Mouse (Mus musculus) heart, adult 2 months (tissue): ENCODE data around the gene Fyn.

ENCODE experiments used
- CTCF ChIP-seq: fragments of 200-600 bp; IDR thresholded peaks from 2 replicates; pipeline ENCODE4 v1.8.1; 2022; ENCODE audit warnings: antibody characterized with exemption, mild to moderate bottlenecking, moderate library complexity
- EP300 ChIP-seq: fragments of 200-500 bp; IDR thresholded peaks from 2 replicates; pipeline ENCODE4 v1.6.1; 2011; ENCODE audit warnings: low read depth, low read length, control low read depth; ENCODE audit not compliant: insufficient read depth
- POLR2A ChIP-seq: fragments of 200-500 bp; IDR thresholded peaks from 2 replicates; pipeline ENCODE4 v1.6.1; 2011; ENCODE audit warnings: mild to moderate bottlenecking, low read depth, low read length, control low read depth; ENCODE audit not compliant: insufficient read depth

DNA sequence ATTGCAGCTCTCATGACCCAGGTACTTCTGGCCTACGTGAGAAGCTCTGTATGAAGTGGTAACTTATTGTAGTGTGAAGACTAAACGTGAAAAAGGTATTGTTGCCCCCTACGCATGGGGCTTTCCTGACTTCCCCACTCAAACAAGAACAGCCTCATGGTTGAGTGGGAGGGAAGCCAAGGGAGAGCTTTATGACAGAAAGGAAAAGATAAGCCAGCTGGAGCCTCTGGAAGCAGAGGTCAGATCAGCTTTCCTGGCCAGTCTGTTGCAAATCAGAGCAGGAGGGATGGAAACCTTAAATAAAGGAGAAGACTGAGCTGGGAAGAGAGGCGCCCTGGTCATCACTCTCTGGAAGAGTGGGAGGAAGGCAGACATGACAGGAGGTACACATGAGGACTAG, 200.3 kb downstream of the Fyn start:
- TF ChIP-seq CTCF: no peak
- no peak for TF ChIP-seq POLR2A
- TF ChIP-seq EP300: no peak
